Mouse (Mus musculus) liver, embryonic 13.5 days (tissue): ENCODE results near the gene Mdm2. TPM values are rescaled to one million over a fixed set of nuclear protein-coding genes. Genes with fewer than 3 reads are reported as not detected.
"Not testable (repeated sequence)": the region's sequence is repeated elsewhere in the genome, so short reads cannot be mapped to it uniquely, and the experiment has no call there.

ENCODE experiments used
- ATAC-seq: fragments of 200-750 bp; cut with Nextera tagmentation; 2 replicates; pipeline ENCODE4 v1.8.0; 2017; ENCODE audit warnings: low read depth, mild to moderate bottlenecking, moderate number of reproducible peaks, moderate library complexity
- DNase-seq: peaks from one replicate; pipeline ENCODE4 v3.0.0; 2022
- H3K27ac ChIP-seq: fragments of 300-500 bp; sonication (generic); 2 replicates; pipeline ENCODE4 v1.5.1; 2015; ENCODE audit warnings: moderate library complexity, mild to moderate bottlenecking, inconsistent platforms
- H3K27me3 ChIP-seq: fragments of 300-500 bp; sonication (generic); 2 replicates; pipeline ENCODE4 v1.6.1; 2015; ENCODE audit warnings: mild to moderate bottlenecking, inconsistent platforms
- H3K36me3 ChIP-seq: fragments of 300-500 bp; sonication (generic); 2 replicates; pipeline ENCODE4 v1.6.1; 2015; ENCODE audit warnings: mild to moderate bottlenecking, inconsistent platforms
- H3K4me1 ChIP-seq: fragments of 300-500 bp; sonication (generic); replicated peaks from 2 replicates; pipeline ENCODE4 v1.6.1; 2015; ENCODE audit warnings: inconsistent platforms
- H3K4me2 ChIP-seq: fragments of 300-500 bp; sonication (generic); 2 replicates; pipeline ENCODE4 v1.6.1; 2015; ENCODE audit warnings: inconsistent platforms, mild to moderate bottlenecking, moderate library complexity
- H3K4me3 ChIP-seq: fragments of 300-500 bp; sonication (generic); replicated peaks from 2 replicates; pipeline ENCODE4 v1.5.1; 2015; ENCODE audit warnings: mild to moderate bottlenecking, inconsistent platforms
- H3K9ac ChIP-seq: fragments of 300-500 bp; sonication (generic); 2 replicates; pipeline ENCODE4 v1.6.1; 2015; ENCODE audit warnings: mild to moderate bottlenecking, inconsistent platforms
- H3K9me3 ChIP-seq: fragments of 300-500 bp; sonication (generic); replicated peaks from 2 replicates; pipeline ENCODE4 v1.6.1; 2016; ENCODE audit warnings: inconsistent platforms
- WGBS: fragments of 180-500 bp; shearing (Covaris S2); methylation state at CpG from one replicate; pipeline ENCODE4 v1.1.7; 2015; ENCODE audit not compliant: insufficient replicate concordance; 5-methylcytosine and 5-hydroxymethylcytosine counted together
- polyA plus RNA-seq: library from polyadenylated mRNA; unstranded; fragments of >200 nt; fragmentation: Nextera tagmentation; extraction: Ambion mirVana; gene quantifications from 2 replicates; pipeline ENCODE4 v1.2.1, GENCODE M21; 2015

The Mdm2 gene
- polyA plus RNA-seq = 16.3 and 25.9 TPM in 2 replicates

GRCm38 (mm10) chr10:117710604-117711141 lies at the start of gene Mdm2:
TSS of gene Mdm2 (minus strand) at chr10:117710758.
- under 1% methylated on average over 52 of the region's 52 CpGs for WGBS
- Histone ChIP-seq H3K27me3 (no peaks in the 10 kb centered on the region), H3K9ac (peak within 1 kb of the TSS; percentile 99), H3K4me3 (peak within 1 kb of the TSS; percentile 94), H3K27ac (peak within 1 kb of the TSS; percentile 95), H3K9me3 (no peaks in the 10 kb centered on the region), H3K36me3 (peaks cover 23% of the 10 kb centered on the region), H3K4me1 (peaks cover 42% of the 10 kb centered on the region), H3K4me2 (peak within 1 kb of the TSS; percentile 81)
- DNase-seq (peak; percentile 90), ATAC-seq (peak; percentile 93)

GRCm38 (mm10) chr10:117759844-117760630 lies 49.5 kb upstream of the Mdm2 start:
- no peaks in the 10 kb centered on the region for H3K9me3 ChIP-seq
- no peak overlapping the region for H3K9ac ChIP-seq
- H3K4me3 ChIP-seq = no peak overlapping the region
- no peak overlapping the region for H3K27ac ChIP-seq
- H3K4me2 ChIP-seq = no peak overlapping the region
- H3K36me3 ChIP-seq = peaks cover 96% of the 10 kb centered on the region
- H3K27me3 ChIP-seq = no peaks in the 10 kb centered on the region
- WGBS = 84% methylated on average over 10 of the region's 10 CpGs
- ATAC-seq (no peak), DNase-seq (no peak)
- no peaks in the 10 kb centered on the region for H3K4me1 ChIP-seq

- H3K4me1 ChIP-seq = peaks cover 3% of the 10 kb centered on the region; the same call in 1 of the 2 replicates
- H3K36me3 ChIP-seq = peaks cover 98% of the 10 kb centered on the region
- 83% methylated on average over 18 of the region's 18 CpGs for WGBS
Observed at GRCm38 (mm10) chr10:117758749-117759727, 48.5 kb upstream of the Mdm2 start.

GRCm38 (mm10) chr10:117758344-117758743 lies 47.8 kb upstream of the Mdm2 start:
- not testable (repeated sequence) for H3K4me2 ChIP-seq, H3K9ac ChIP-seq, H3K27me3 ChIP-seq, H3K27ac ChIP-seq, DNase-seq, H3K9me3 ChIP-seq, H3K4me3 ChIP-seq, ATAC-seq, H3K4me1 ChIP-seq
- H3K36me3 ChIP-seq = peaks cover 96% of the 10 kb centered on the region
- WGBS = 92% methylated on average over 3 of the region's 3 CpGs

More at GRCm38 (mm10) chr10:117758749-117759727, 48.5 kb upstream of the Mdm2 start:
- no peaks in the 10 kb centered on the region for H3K27me3 ChIP-seq
- H3K4me2 ChIP-seq = no peak overlapping the region
- no peak for ATAC-seq
- no peaks in the 10 kb centered on the region for H3K9me3 ChIP-seq
- H3K4me3 ChIP-seq = no peak overlapping the region
- DNase-seq = no peak
- H3K9ac ChIP-seq = no peak overlapping the region
- no peak overlapping the region for H3K27ac ChIP-seq

GRCm38 (mm10) chr10:117757796-117758342 lies 47.3 kb upstream of the Mdm2 start:
- H3K4me2 ChIP-seq = no peak overlapping the region
- DNase-seq = no peak
- no peak for ATAC-seq
- H3K27me3 ChIP-seq = no peaks in the 10 kb centered on the region
- H3K9me3 ChIP-seq = no peaks in the 10 kb centered on the region
- H3K4me3 ChIP-seq = no peak overlapping the region
- H3K36me3 ChIP-seq = peaks cover 96% of the 10 kb centered on the region
- no peak overlapping the region for H3K9ac ChIP-seq
- 81% methylated on average over 7 of the region's 7 CpGs for WGBS
- H3K4me1 ChIP-seq = peaks cover 3% of the 10 kb centered on the region; the same call in 1 of the 2 replicates
- H3K27ac ChIP-seq = no peak overlapping the region

GRCm38 (mm10) chr10:117757259-117757658 lies 46.7 kb upstream of the Mdm2 start:
- no peak overlapping the region for H3K27ac ChIP-seq
- H3K4me2 ChIP-seq = no peak overlapping the region
- no peak overlapping the region for H3K9ac ChIP-seq
- H3K4me1 ChIP-seq = peaks cover 3% of the 10 kb centered on the region; the same call in 1 of the 2 replicates
- H3K9me3 ChIP-seq = no peaks in the 10 kb centered on the region
- H3K27me3 ChIP-seq = no peaks in the 10 kb centered on the region
- H3K36me3 ChIP-seq = peaks cover 96% of the 10 kb centered on the region
- WGBS = 68% methylated on average over 1 of the region's 1 CpGs
- no peak overlapping the region for H3K4me3 ChIP-seq
- DNase-seq (no peak), ATAC-seq (no peak)

GRCm38 (mm10) chr10:117756784-117757183 lies 46.2 kb upstream of the Mdm2 start:
- WGBS = 81% methylated on average over 5 of the region's 5 CpGs
- Histone ChIP-seq H3K36me3 (peaks cover 96% of the 10 kb centered on the region), H3K4me3 (no peak overlapping the region), H3K4me2 (no peak overlapping the region), H3K4me1 (peaks cover 3% of the 10 kb centered on the region; the same call in 1 of the 2 replicates), H3K27me3 (no peaks in the 10 kb centered on the region), H3K9me3 (no peaks in the 10 kb centered on the region), H3K9ac (no peak overlapping the region), H3K27ac (no peak overlapping the region)
- ATAC-seq (no peak), DNase-seq (no peak)

- no peaks in the 10 kb centered on the region for H3K27me3 ChIP-seq
- no peak for DNase-seq
- 73% methylated on average over 11 of the region's 11 CpGs for WGBS
- no peak overlapping the region for H3K9ac ChIP-seq
- H3K4me1 ChIP-seq = peaks cover 3% of the 10 kb centered on the region; the same call in 1 of the 2 replicates
- no peak overlapping the region for H3K4me3 ChIP-seq
- peaks cover 96% of the 10 kb centered on the region for H3K36me3 ChIP-seq
- ATAC-seq = 0 out of 2 replicates have a peak, but pooled peaks have one; percentile 11
- no peaks in the 10 kb centered on the region for H3K9me3 ChIP-seq
- peak overlapping the region; percentile 44 for H3K27ac ChIP-seq
- H3K4me2 ChIP-seq = no peak overlapping the region
Observed at GRCm38 (mm10) chr10:117755799-117756467, 45.4 kb upstream of the Mdm2 start.

- Histone ChIP-seq H3K4me3 (no peak overlapping the region), H3K9me3 (no peaks in the 10 kb centered on the region), H3K27me3 (no peaks in the 10 kb centered on the region), H3K4me1 (peaks cover 3% of the 10 kb centered on the region; the same call in 1 of the 2 replicates), H3K27ac (peak overlapping the region; percentile 44), H3K4me2 (no peak overlapping the region), H3K9ac (no peak overlapping the region), H3K36me3 (peaks cover 93% of the 10 kb centered on the region)
- DNase-seq (no peak), ATAC-seq (peak; percentile 42)
- 46% methylated on average over 13 of the region's 13 CpGs for WGBS
Observed at GRCm38 (mm10) chr10:117755086-117755798, 44.7 kb upstream of the Mdm2 start.

- Histone ChIP-seq H3K27ac (peak overlapping the region; percentile 44), H3K9ac (no peak overlapping the region), H3K4me3 (no peak overlapping the region), H3K4me2 (no peak overlapping the region), H3K27me3 (no peaks in the 10 kb centered on the region), H3K36me3 (peaks cover 93% of the 10 kb centered on the region), H3K9me3 (no peaks in the 10 kb centered on the region), H3K4me1 (peaks cover 3% of the 10 kb centered on the region; the same call in 1 of the 2 replicates)
- no peak for ATAC-seq
- DNase-seq = no peak
- WGBS = 85% methylated on average over 7 of the region's 7 CpGs
Observed at GRCm38 (mm10) chr10:117754609-117754940, 44.0 kb upstream of the Mdm2 start.
